Mouse (Mus musculus): ENCODE data around the gene Igsf6.
"Not testable (repeated sequence)": the region's sequence is repeated elsewhere in the genome, so short reads cannot be mapped to it uniquely, and the experiment has no call there.

GRCm38 (mm10) chr7:121029947-121030346 lies 44.4 kb downstream of the Igsf6 start:
- not testable (repeated sequence) for TF ChIP-seq CTCF (IDR thresholded peaks at IDR 0.05; ENCODE audit: extremely low read depth, insufficient read depth, insufficient read length, insufficient replicate concordance); POLR2A (IDR thresholded peaks at IDR 0.05; ENCODE audit: low read depth, low read length)

Measured in spleen, adult 2 months (tissue).